Mouse (Mus musculus): ENCODE data around the gene Dnm3.

GRCm38 (mm10) chr1:162188744-162189143, 289.1 kb downstream of the Dnm3 start:
- TF ChIP-seq CTCF (IDR thresholded peaks at IDR 0.05; ENCODE audit: low read depth, low read length), result no peak
- no peak for TF ChIP-seq POLR2A (IDR thresholded peaks at IDR 0.05; ENCODE audit: insufficient read depth, low read length)
